Comparison of ENCODE assay signal across 24 mouse cellular contexts in the genomic region with DNA sequence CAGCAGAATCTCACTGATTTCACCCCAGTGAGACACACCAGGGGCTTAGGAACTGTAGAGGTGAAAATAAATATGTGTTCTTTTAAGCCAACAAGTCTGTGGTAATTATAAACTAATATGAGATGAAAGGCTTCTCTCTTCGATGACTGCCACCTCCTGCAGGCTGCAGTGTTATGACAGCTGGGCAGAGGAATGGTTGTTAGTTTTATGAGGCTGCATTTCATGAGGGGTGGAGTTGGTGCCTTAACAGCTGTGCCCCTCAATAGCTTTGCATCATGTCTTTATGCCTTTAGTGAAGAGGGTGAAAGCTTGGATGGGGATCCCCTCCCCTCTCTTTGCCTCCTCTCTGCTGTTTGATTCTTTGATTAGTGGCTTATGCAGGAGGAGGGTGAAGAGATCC. TPM values are rescaled to one million over a fixed set of nuclear protein-coding genes. Genes with fewer than 3 reads are reported as not detected.
A peak's percentile ranks its signal among the peaks of the same experiment; 100 is the strongest.
DNase-seq lines count a peak whose midpoint lies in the region; ATAC-seq and TF ChIP-seq lines count a peak whose summit lies in the region.
"Had no signal": no experiment of that assay in that cellular context is flagged by ENCODE, and none has a peak within 500 bp of the region (broad histone marks: within the 10 kb centered on the region; RNA-seq: fewer than 3 reads in every experiment).

No protein-coding gene starts in this region.

- H3K4me3 ChIP-seq in embryonic facial prominence, embryonic 11.5 days (ENCODE audit: low read depth, low read length): no peak overlapping the region
- H3K4me3 ChIP-seq in embryonic facial prominence, embryonic 10.5 days: no peak overlapping the region
- H3K4me3 ChIP-seq in hindbrain, embryonic 13.5 days: no peak overlapping the region
- no peak overlapping the region for H3K4me3 ChIP-seq in hindbrain, embryonic 16.5 days (ENCODE audit: low read length)
- H3K4me3 ChIP-seq in neural tube, embryonic 14.5 days (ENCODE audit: low read depth, low read length): no peak overlapping the region
- no peak overlapping the region for H3K4me3 ChIP-seq in neural tube, embryonic 15.5 days (replicated peaks)
- no peak overlapping the region for H3K4me3 ChIP-seq in myocyte
- H3K4me3 ChIP-seq: embryonic facial prominence, embryonic 13.5 days; heart, embryonic 13.5 days; intestine, embryonic 15.5 days had no signal

- no peaks in the 10 kb centered on the region for H3K36me3 ChIP-seq in embryonic facial prominence, embryonic 11.5 days (replicated peaks; ENCODE audit: control insufficient read depth, insufficient read depth, low read depth, low read length)
- H3K36me3 ChIP-seq in embryonic facial prominence, embryonic 10.5 days (replicated peaks): no peaks in the 10 kb centered on the region
- no peaks in the 10 kb centered on the region for H3K36me3 ChIP-seq in hindbrain, embryonic 13.5 days
- H3K36me3 ChIP-seq in hindbrain, embryonic 16.5 days (ENCODE audit: control insufficient read depth, insufficient read depth, low read length): no peaks in the 10 kb centered on the region
- no peaks in the 10 kb centered on the region for H3K36me3 ChIP-seq in neural tube, embryonic 14.5 days (ENCODE audit: control insufficient read depth, insufficient read depth, low read length)
- H3K36me3 ChIP-seq in neural tube, embryonic 15.5 days: no peaks in the 10 kb centered on the region
- H3K36me3 ChIP-seq in myocyte (ENCODE audit: control insufficient read depth, insufficient read depth): no peaks in the 10 kb centered on the region
- H3K36me3 ChIP-seq: embryonic facial prominence, embryonic 13.5 days; heart, embryonic 13.5 days; intestine, embryonic 15.5 days had no signal

- no peak overlapping the region for H3K9ac ChIP-seq in embryonic facial prominence, embryonic 11.5 days (replicated peaks; ENCODE audit: low read length)
- no peak overlapping the region for H3K9ac ChIP-seq in hindbrain, embryonic 13.5 days
- no peak overlapping the region for H3K9ac ChIP-seq in hindbrain, embryonic 16.5 days (ENCODE audit: low read depth, low read length)
- no peak overlapping the region for H3K9ac ChIP-seq in neural tube, embryonic 14.5 days (replicated peaks; ENCODE audit: low read depth, low read length)
- H3K9ac ChIP-seq in neural tube, embryonic 15.5 days (replicated peaks): no peak overlapping the region
- H3K9ac ChIP-seq: embryonic facial prominence, embryonic 13.5 days; heart, embryonic 13.5 days; intestine, embryonic 15.5 days had no signal

- H3K27me3 ChIP-seq in embryonic facial prominence, embryonic 11.5 days (ENCODE audit: control insufficient read depth, insufficient read depth, low read length): no peaks in the 10 kb centered on the region
- H3K27me3 ChIP-seq in embryonic facial prominence, embryonic 10.5 days (replicated peaks; ENCODE audit: low read depth, poor library complexity, severe bottlenecking): no peaks in the 10 kb centered on the region
- H3K27me3 ChIP-seq in hindbrain, embryonic 13.5 days: no peaks in the 10 kb centered on the region
- no peaks in the 10 kb centered on the region for H3K27me3 ChIP-seq in hindbrain, embryonic 16.5 days (replicated peaks; ENCODE audit: control insufficient read depth, insufficient read depth, low read length)
- no peaks in the 10 kb centered on the region for H3K27me3 ChIP-seq in neural tube, embryonic 14.5 days (ENCODE audit: control insufficient read depth, insufficient read depth, low read length)
- no peaks in the 10 kb centered on the region for H3K27me3 ChIP-seq in neural tube, embryonic 15.5 days (replicated peaks)
- peaks cover 11% of the 10 kb centered on the region for H3K27me3 ChIP-seq in myocyte (ENCODE audit: control insufficient read depth, insufficient read depth, insufficient read length)
- H3K27me3 ChIP-seq: embryonic facial prominence, embryonic 13.5 days; intestine, embryonic 15.5 days had no signal

- peak; percentile 20 for DNase-seq in embryonic facial prominence, embryonic 11.5 days (ENCODE audit: low spot score)
- DNase-seq in embryonic facial prominence, embryonic 10.5 days (ENCODE audit: low spot score): no peak
- no peak for DNase-seq in lung, postnatal 14 days
- DNase-seq: adrenal gland, postnatal 10 days; cerebellum, adult 11 months; cerebellum, adult 8-10 months; cerebellum, postnatal 14 days; gastrocnemius, postnatal 14 days; heart, postnatal 36 days had no signal

- 30% methylated on average over 1 of the region's 1 CpGs for WGBS in embryonic facial prominence, embryonic 11.5 days
- WGBS in embryonic facial prominence, embryonic 10.5 days: 43% methylated on average over 1 of the region's 1 CpGs
- 61% methylated on average over 1 of the region's 1 CpGs for WGBS in hindbrain, embryonic 13.5 days
- 48% methylated on average over 1 of the region's 1 CpGs for WGBS in hindbrain, embryonic 16.5 days
- 8% methylated on average over 1 of the region's 1 CpGs for WGBS in neural tube, embryonic 14.5 days
- 12% methylated on average over 1 of the region's 1 CpGs for WGBS in neural tube, embryonic 15.5 days

- TF ChIP-seq POLR2A in myocyte (IDR thresholded peaks at IDR 0.05; ENCODE audit: insufficient read length, low read depth): no peak

- H3K27ac ChIP-seq in embryonic facial prominence, embryonic 11.5 days (replicated peaks; ENCODE audit: low read depth, low read length): no peak overlapping the region
- H3K27ac ChIP-seq in embryonic facial prominence, embryonic 10.5 days (replicated peaks): no peak overlapping the region
- H3K27ac ChIP-seq in hindbrain, embryonic 13.5 days: no peak overlapping the region
- no peak overlapping the region for H3K27ac ChIP-seq in hindbrain, embryonic 16.5 days (ENCODE audit: low read depth, low read length)
- H3K27ac ChIP-seq in neural tube, embryonic 14.5 days (ENCODE audit: low read depth, low read length): no peak overlapping the region
- no peak overlapping the region for H3K27ac ChIP-seq in neural tube, embryonic 15.5 days (replicated peaks)
- H3K27ac ChIP-seq: embryonic facial prominence, embryonic 13.5 days; heart, embryonic 13.5 days; hindbrain, postnatal 0 days; intestine, embryonic 15.5 days had no signal

- no peaks in the 10 kb centered on the region for H3K79me2 ChIP-seq in myocyte (ENCODE audit: control insufficient read depth, insufficient read depth)

- no peak overlapping the region for H3K4me2 ChIP-seq in embryonic facial prominence, embryonic 11.5 days (ENCODE audit: low read depth, low read length)
- no peak overlapping the region for H3K4me2 ChIP-seq in hindbrain, embryonic 13.5 days
- H3K4me2 ChIP-seq in hindbrain, embryonic 16.5 days (ENCODE audit: low read length): no peak overlapping the region
- H3K4me2 ChIP-seq in neural tube, embryonic 14.5 days (ENCODE audit: low read depth, low read length): no peak overlapping the region
- H3K4me2 ChIP-seq in neural tube, embryonic 15.5 days: no peak overlapping the region
- no peak overlapping the region for H3K4me2 ChIP-seq in myocyte (ENCODE audit: low read depth)
- H3K4me2 ChIP-seq: embryonic facial prominence, embryonic 13.5 days; heart, embryonic 13.5 days; intestine, embryonic 15.5 days had no signal

- no peaks in the 10 kb centered on the region for H3K9me3 ChIP-seq in embryonic facial prominence, embryonic 11.5 days (replicated peaks; ENCODE audit: control insufficient read depth, low read length)
- H3K9me3 ChIP-seq in embryonic facial prominence, embryonic 10.5 days: no peaks in the 10 kb centered on the region
- H3K9me3 ChIP-seq in hindbrain, embryonic 13.5 days: no peaks in the 10 kb centered on the region
- H3K9me3 ChIP-seq in hindbrain, embryonic 16.5 days (ENCODE audit: control insufficient read depth, low read length): no peaks in the 10 kb centered on the region
- H3K9me3 ChIP-seq in neural tube, embryonic 14.5 days (ENCODE audit: control insufficient read depth, low read length): no peaks in the 10 kb centered on the region
- no peaks in the 10 kb centered on the region for H3K9me3 ChIP-seq in neural tube, embryonic 15.5 days (replicated peaks)
- H3K9me3 ChIP-seq: embryonic facial prominence, embryonic 13.5 days; heart, embryonic 13.5 days; intestine, embryonic 15.5 days had no signal

- H3K4me1 ChIP-seq in embryonic facial prominence, embryonic 11.5 days (ENCODE audit: control insufficient read depth, insufficient read depth, low read length): no peaks in the 10 kb centered on the region
- H3K4me1 ChIP-seq in embryonic facial prominence, embryonic 10.5 days: no peaks in the 10 kb centered on the region
- no peaks in the 10 kb centered on the region for H3K4me1 ChIP-seq in hindbrain, embryonic 13.5 days (replicated peaks)
- no peaks in the 10 kb centered on the region for H3K4me1 ChIP-seq in hindbrain, embryonic 16.5 days (ENCODE audit: control insufficient read depth, insufficient read depth, low read depth, low read length)
- no peaks in the 10 kb centered on the region for H3K4me1 ChIP-seq in neural tube, embryonic 14.5 days (ENCODE audit: control insufficient read depth, insufficient read depth, low read length)
- 0 out of 2 replicates have a peak, but pooled peaks cover 3% of the 10 kb centered on the region for H3K4me1 ChIP-seq in neural tube, embryonic 15.5 days
- H3K4me1 ChIP-seq: embryonic facial prominence, embryonic 13.5 days; heart, embryonic 13.5 days; intestine, embryonic 15.5 days had no signal

- no peak overlapping the region for H3ac ChIP-seq in myocyte (ENCODE audit: control insufficient read depth, insufficient read length)

- ATAC-seq in embryonic facial prominence, embryonic 11.5 days (replicated peaks; ENCODE audit: insufficient number of reproducible peaks, low FRiP score, low TSS enrichment, low read depth): no peak
- peak; percentile 36; the same call in 1 of the 2 replicates for ATAC-seq in hindbrain, embryonic 13.5 days (ENCODE audit: low FRiP score)
- no peak for ATAC-seq in hindbrain, embryonic 16.5 days
- 0 out of 2 replicates have a peak, but pooled peaks have one; percentile 44 for ATAC-seq in neural tube, embryonic 14.5 days (ENCODE audit: low read depth)
- ATAC-seq in neural tube, embryonic 15.5 days (ENCODE audit: low FRiP score): no peak
- ATAC-seq: hindbrain, postnatal 0 days; intestine, embryonic 15.5 days had no signal

RNA-seq across cellular contexts. Expression of a gene that starts 13.2 kb away (rescaled TPM):
- polyA plus RNA-seq in embryonic facial prominence, embryonic 11.5 days (2014; fragmentation: Nextera tagmentation; extraction: Ambion mirVana): 17.6 and 21.6 TPM in 2 replicates
- 14.3 and 16.4 TPM in 2 replicates for polyA plus RNA-seq in embryonic facial prominence, embryonic 10.5 days (2016; fragmentation: Nextera tagmentation; extraction: Ambion mirVana)
- polyA plus RNA-seq in hindbrain, embryonic 13.5 days (2015; fragmentation: Nextera tagmentation; extraction: Ambion mirVana): 99.2 and 101 TPM in 2 replicates
- 143 and 161 TPM in 2 replicates for polyA plus RNA-seq in hindbrain, embryonic 16.5 days (2015; fragmentation: Nextera tagmentation; extraction: Ambion mirVana)
- polyA plus RNA-seq in neural tube, embryonic 14.5 days (2014; fragmentation: Nextera tagmentation; extraction: Ambion mirVana): 98.6 and 110 TPM in 2 replicates
- 94.4 and 118 TPM in 2 replicates for polyA plus RNA-seq in neural tube, embryonic 15.5 days (2015; fragmentation: Nextera tagmentation; extraction: Ambion mirVana)
- not detected for polyA plus RNA-seq in myocyte (2012; fragmentation: generic; extraction: Trizol)

RNA-seq across cellular contexts. Expression of a gene that starts 13.8 kb away (rescaled TPM):
- polyA plus RNA-seq in embryonic facial prominence, embryonic 11.5 days (2014; fragmentation: Nextera tagmentation; extraction: Ambion mirVana): not detected in 2 replicates
- not detected in 2 replicates for polyA plus RNA-seq in embryonic facial prominence, embryonic 10.5 days (2016; fragmentation: Nextera tagmentation; extraction: Ambion mirVana)
- not detected in 2 replicates for polyA plus RNA-seq in hindbrain, embryonic 13.5 days (2015; fragmentation: Nextera tagmentation; extraction: Ambion mirVana)
- polyA plus RNA-seq in hindbrain, embryonic 16.5 days (2015; fragmentation: Nextera tagmentation; extraction: Ambion mirVana): not detected in 2 replicates
- not detected in 2 replicates for polyA plus RNA-seq in neural tube, embryonic 14.5 days (2014; fragmentation: Nextera tagmentation; extraction: Ambion mirVana)
- polyA plus RNA-seq in neural tube, embryonic 15.5 days (2015; fragmentation: Nextera tagmentation; extraction: Ambion mirVana): not detected in 2 replicates
- polyA plus RNA-seq in myocyte (2012; fragmentation: generic; extraction: Trizol): not detected
- polyA plus RNA-seq: brain, embryonic 14.5 days; C2C12; embryonic facial prominence, embryonic 13.5 days; forebrain, embryonic 16.5 days; gonadal fat pad, adult 2 months; heart, embryonic 13.5 days; heart, postnatal 0 days; hindbrain, embryonic 11.5 days; hindbrain, postnatal 0 days; intestine, embryonic 15.5 days had no signal

RNA-seq across cellular contexts. Expression of a gene that starts 48.2 kb away (rescaled TPM):
- 6.6 and 8.4 TPM in 2 replicates for polyA plus RNA-seq in embryonic facial prominence, embryonic 11.5 days (2014; fragmentation: Nextera tagmentation; extraction: Ambion mirVana)
- polyA plus RNA-seq in embryonic facial prominence, embryonic 10.5 days (2016; fragmentation: Nextera tagmentation; extraction: Ambion mirVana): 6.0 and 10.4 TPM in 2 replicates
- polyA plus RNA-seq in hindbrain, embryonic 13.5 days (2015; fragmentation: Nextera tagmentation; extraction: Ambion mirVana): 81.6 and 84.0 TPM in 2 replicates
- polyA plus RNA-seq in hindbrain, embryonic 16.5 days (2015; fragmentation: Nextera tagmentation; extraction: Ambion mirVana): 89.3 and 91.0 TPM in 2 replicates
- polyA plus RNA-seq in neural tube, embryonic 14.5 days (2014; fragmentation: Nextera tagmentation; extraction: Ambion mirVana): 99.0 and 99.6 TPM in 2 replicates
- polyA plus RNA-seq in neural tube, embryonic 15.5 days (2015; fragmentation: Nextera tagmentation; extraction: Ambion mirVana): 77.9 and 89.8 TPM in 2 replicates
- 0.83 TPM for polyA plus RNA-seq in myocyte (2012; fragmentation: generic; extraction: Trizol)

Comparison
In these comparisons a context has a peak if more than half of its experiments do, and no peak if none do; other contexts are left out.
1. ATAC-seq: peak in hindbrain, embryonic 13.5 days (single experiment) and neural tube, embryonic 14.5 days (single experiment); none in embryonic facial prominence, embryonic 11.5 days (single experiment), hindbrain, embryonic 16.5 days (single experiment) and neural tube, embryonic 15.5 days (single experiment).
2. RNA of a gene that starts 13.2 kb away (polyA plus RNA-seq): 143 to 161 TPM in hindbrain, embryonic 16.5 days, 94.4 to 118 TPM in neural tube, embryonic 15.5 days, 98.6 to 110 TPM in neural tube, embryonic 14.5 days, 99.2 to 101 TPM in hindbrain, embryonic 13.5 days, 17.6 to 21.6 TPM in embryonic facial prominence, embryonic 11.5 days and 14.3 to 16.4 TPM in embryonic facial prominence, embryonic 10.5 days; not detected in myocyte (single experiment); every median in the first group is over 10 times any median in the second.